Mouse (Mus musculus): ENCODE measurements around the gene Reg1. TPM values are rescaled to one million over a fixed set of nuclear protein-coding genes. Genes with fewer than 3 reads are reported as not detected.
"Not testable (repeated sequence)": the region's sequence is repeated elsewhere in the genome, so short reads cannot be mapped to it uniquely, and the experiment has no call there.

The Reg1 gene
- 3.0 and 40.1 TPM in 2 replicates for total RNA-seq (2014; rRNA removed)
- polyA plus RNA-seq (2012; rRNA removed), result 0.12 TPM in 2 replicates

- not testable (repeated sequence) for H3K4me1 ChIP-seq (ENCODE audit: control insufficient read depth, insufficient read depth, low read length); H3K79me2 ChIP-seq (ENCODE audit: control insufficient read depth, insufficient read depth, low read length); H3K36me3 ChIP-seq (ENCODE audit: control insufficient read depth, insufficient read depth, low read length); H3K4me3 ChIP-seq (ENCODE audit: insufficient read depth, low read depth, low read length); H3K27me3 ChIP-seq (ENCODE audit: control insufficient read depth, insufficient read depth, low read length); H3K27ac ChIP-seq (replicated peaks; ENCODE audit: insufficient read depth, low read depth, low read length); H3K9ac ChIP-seq (ENCODE audit: low read depth, low read length); DNase-seq (ENCODE audit: extremely low read depth, low read depth, low spot score)
Measured at GRCm38 (mm10) chr6:78422411-78422810, at the start of gene Reg1. TSS of gene Reg1 (plus strand) at chr6:78422711.

GRCm38 (mm10) chr6:78378765-78379164, 43.7 kb upstream of the Reg1 start, which contains the start of gene Reg3d:
TSS of gene Reg3d (minus strand) at chr6:78378865.
- Histone ChIP-seq H3K79me2 (ENCODE audit: control insufficient read depth, insufficient read depth, low read length) (no peaks in the 10 kb centered on the region), H3K4me3 (ENCODE audit: insufficient read depth, low read depth, low read length) (no peak within 1 kb of the TSS), H3K27ac (replicated peaks; ENCODE audit: insufficient read depth, low read depth, low read length) (no peak within 1 kb of the TSS), H3K27me3 (ENCODE audit: control insufficient read depth, insufficient read depth, low read length) (no peaks in the 10 kb centered on the region), H3K36me3 (ENCODE audit: control insufficient read depth, insufficient read depth, low read length) (no peaks in the 10 kb centered on the region), H3K4me1 (ENCODE audit: control insufficient read depth, insufficient read depth, low read length) (no peaks in the 10 kb centered on the region), H3K9ac (ENCODE audit: low read depth, low read length) (no peak within 1 kb of the TSS)
- 54% methylated on average over 2 of the region's 2 CpGs for WGBS
- TF ChIP-seq CTCF (IDR thresholded peaks at IDR 0.05; ENCODE audit: low read depth, low read length) (no peak), POLR2A (IDR thresholded peaks at IDR 0.05; ENCODE audit: extremely low read depth, insufficient read depth, low read length) (no peak)
- no peak for DNase-seq (ENCODE audit: extremely low read depth, low read depth, low spot score)

GRCm38 (mm10) chr6:78380409-78380808, 42.1 kb upstream of the Reg1 start, which contains the start of gene Reg3a:
TSS of gene Reg3a (plus strand) at chr6:78380709.
- no peak for DNase-seq (ENCODE audit: extremely low read depth, low read depth, low spot score)
- Histone ChIP-seq H3K9ac (ENCODE audit: low read depth, low read length) (no peak within 1 kb of the TSS), H3K36me3 (ENCODE audit: control insufficient read depth, insufficient read depth, low read length) (no peaks in the 10 kb centered on the region), H3K27me3 (ENCODE audit: control insufficient read depth, insufficient read depth, low read length) (no peaks in the 10 kb centered on the region), H3K79me2 (ENCODE audit: control insufficient read depth, insufficient read depth, low read length) (no peaks in the 10 kb centered on the region), H3K27ac (replicated peaks; ENCODE audit: insufficient read depth, low read depth, low read length) (no peak within 1 kb of the TSS), H3K4me3 (ENCODE audit: insufficient read depth, low read depth, low read length) (no peak within 1 kb of the TSS), H3K4me1 (ENCODE audit: control insufficient read depth, insufficient read depth, low read length) (no peaks in the 10 kb centered on the region)
- TF ChIP-seq POLR2A (IDR thresholded peaks at IDR 0.05; ENCODE audit: extremely low read depth, insufficient read depth, low read length), result no peak
- no peak for TF ChIP-seq CTCF (IDR thresholded peaks at IDR 0.05; ENCODE audit: low read depth, low read length)

- no peak overlapping the region for H3K27ac ChIP-seq (replicated peaks; ENCODE audit: insufficient read depth, low read depth, low read length)
- no peak overlapping the region for H3K9ac ChIP-seq (ENCODE audit: low read depth, low read length)
- WGBS, result 83% methylated on average over 3 of the region's 3 CpGs
- TF ChIP-seq POLR2A (IDR thresholded peaks at IDR 0.05; ENCODE audit: extremely low read depth, insufficient read depth, low read length), result no peak
- no peak overlapping the region for H3K4me3 ChIP-seq (ENCODE audit: insufficient read depth, low read depth, low read length)
- no peak for DNase-seq (ENCODE audit: extremely low read depth, low read depth, low spot score)
- no peaks in the 10 kb centered on the region for H3K27me3 ChIP-seq (ENCODE audit: control insufficient read depth, insufficient read depth, low read length)
- H3K36me3 ChIP-seq (ENCODE audit: control insufficient read depth, insufficient read depth, low read length), result no peaks in the 10 kb centered on the region
- no peaks in the 10 kb centered on the region for H3K4me1 ChIP-seq (ENCODE audit: control insufficient read depth, insufficient read depth, low read length)
- H3K79me2 ChIP-seq (ENCODE audit: control insufficient read depth, insufficient read depth, low read length), result no peaks in the 10 kb centered on the region
Measured at GRCm38 (mm10) chr6:78385609-78386008, 36.9 kb upstream of the Reg1 start.

GRCm38 (mm10) chr6:78395323-78395722, 27.2 kb upstream of the Reg1 start, which contains the start of gene Reg2:
TSS of gene Reg2 (plus strand) at chr6:78395623.
- not testable (repeated sequence) for H3K9ac ChIP-seq (ENCODE audit: low read depth, low read length); H3K27me3 ChIP-seq (ENCODE audit: control insufficient read depth, insufficient read depth, low read length); H3K4me1 ChIP-seq (ENCODE audit: control insufficient read depth, insufficient read depth, low read length); H3K27ac ChIP-seq (replicated peaks; ENCODE audit: insufficient read depth, low read depth, low read length); H3K36me3 ChIP-seq (ENCODE audit: control insufficient read depth, insufficient read depth, low read length); H3K4me3 ChIP-seq (ENCODE audit: insufficient read depth, low read depth, low read length); H3K79me2 ChIP-seq (ENCODE audit: control insufficient read depth, insufficient read depth, low read length); DNase-seq (ENCODE audit: extremely low read depth, low read depth, low spot score)
- 95% methylated on average over 4 of the region's 17 CpGs for WGBS

GRCm38 (mm10) chr6:78425497-78425896, 3.0 kb downstream of the Reg1 start:
- no peak overlapping the region for H3K9ac ChIP-seq (ENCODE audit: low read depth, low read length)
- no peak overlapping the region for H3K4me3 ChIP-seq (ENCODE audit: insufficient read depth, low read depth, low read length)
- H3K36me3 ChIP-seq (ENCODE audit: control insufficient read depth, insufficient read depth, low read length), result no peaks in the 10 kb centered on the region
- H3K27me3 ChIP-seq (ENCODE audit: control insufficient read depth, insufficient read depth, low read length), result no peaks in the 10 kb centered on the region
- H3K79me2 ChIP-seq (ENCODE audit: control insufficient read depth, insufficient read depth, low read length), result no peaks in the 10 kb centered on the region
- no peaks in the 10 kb centered on the region for H3K4me1 ChIP-seq (ENCODE audit: control insufficient read depth, insufficient read depth, low read length)
- H3K27ac ChIP-seq (replicated peaks; ENCODE audit: insufficient read depth, low read depth, low read length), result no peak overlapping the region
- 75% methylated on average over 3 of the region's 3 CpGs for WGBS
- peak; percentile 0 for DNase-seq (ENCODE audit: extremely low read depth, low read depth, low spot score)
- TF ChIP-seq POLR2A (IDR thresholded peaks at IDR 0.05; ENCODE audit: extremely low read depth, insufficient read depth, low read length), result no peak
- no peak for TF ChIP-seq CTCF (IDR thresholded peaks at IDR 0.05; ENCODE audit: low read depth, low read length)
